Mouse (Mus musculus) limb, embryonic 12.5 days (tissue): Measurements from ENCODE around the gene Cldn34a. TPM values are rescaled to one million over a fixed set of nuclear protein-coding genes. Genes with fewer than 3 reads are reported as not detected.
"Not testable (repeated sequence)": the region's sequence is repeated elsewhere in the genome, so short reads cannot be mapped to it uniquely, and the experiment has no call there.

Source experiments
- ATAC-seq: fragments of 200-750 bp; cut with Nextera tagmentation; 2 replicates; pipeline ENCODE4 v1.8.0; 2017; ENCODE audit warnings: low read depth, moderate TSS enrichment; ENCODE audit not compliant: insufficient number of reproducible peaks, insufficient read depth, low FRiP score, low TSS enrichment
- H3K27ac ChIP-seq: fragments of 300-500 bp; sonication (generic); 2 replicates; pipeline ENCODE4 v1.5.1; 2016; ENCODE audit warnings: mild to moderate bottlenecking, moderate library complexity
- H3K27me3 ChIP-seq: fragments of 300-500 bp; sonication (generic); 2 replicates; pipeline ENCODE4 v1.6.1; 2016; ENCODE audit warnings: mild to moderate bottlenecking, moderate library complexity
- H3K36me3 ChIP-seq: fragments of 300-500 bp; sonication (generic); 2 replicates; pipeline ENCODE4 v1.6.1; 2016; ENCODE audit warnings: mild to moderate bottlenecking, moderate library complexity
- H3K4me1 ChIP-seq: fragments of 300-500 bp; sonication (generic); replicated peaks from 2 replicates; pipeline ENCODE4 v1.6.1; 2016
- H3K4me2 ChIP-seq: fragments of 300-500 bp; sonication (generic); 2 replicates; pipeline ENCODE4 v1.6.1; 2016; ENCODE audit warnings: mild to moderate bottlenecking, moderate library complexity
- H3K4me3 ChIP-seq: fragments of 300-500 bp; sonication (generic); replicated peaks from 2 replicates; pipeline ENCODE4 v1.5.1; 2016; ENCODE audit warnings: mild to moderate bottlenecking
- H3K9ac ChIP-seq: fragments of 300-500 bp; sonication (generic); replicated peaks from 2 replicates; pipeline ENCODE4 v1.6.1; 2016; ENCODE audit warnings: mild to moderate bottlenecking, moderate library complexity
- H3K9me3 ChIP-seq: fragments of 300-500 bp; sonication (generic); 2 replicates; pipeline ENCODE4 v1.6.1; 2016; ENCODE audit warnings: mild to moderate bottlenecking, moderate library complexity
- WGBS: fragments of 180-500 bp; shearing (Covaris S2); methylation state at CpG from one replicate; pipeline ENCODE4 v1.1.7; 2016; 5-methylcytosine and 5-hydroxymethylcytosine counted together
- polyA plus RNA-seq: library from polyadenylated mRNA; unstranded; fragments of >200 nt; fragmentation: Nextera tagmentation; extraction: Ambion mirVana; gene quantifications from 2 replicates; pipeline ENCODE4 v1.2.1, GENCODE M21; 2016

Cldn34a gene
- not detected in 2 replicates for polyA plus RNA-seq

GRCm38 (mm10) chrX:152563034-152563433 lies at the start of gene Cldn34a:
Gene Cldn34a (plus strand): TSS chrX:152563334.
- H3K27me3 ChIP-seq = peaks cover 22% of the 10 kb centered on the region

GRCm38 (mm10) chrX:152518611-152519010 lies 44.5 kb upstream of the Cldn34a start:
- ATAC-seq, H3K27ac ChIP-seq, H3K9me3 ChIP-seq, H3K4me1 ChIP-seq, H3K9ac ChIP-seq, H3K4me3 ChIP-seq, H3K4me2 ChIP-seq, H3K36me3 ChIP-seq, H3K27me3 ChIP-seq: not testable (repeated sequence)
- 80% methylated on average over 2 of the region's 2 CpGs for WGBS

More at GRCm38 (mm10) chrX:152563034-152563433, at the start of gene Cldn34a:
- H3K36me3 ChIP-seq = no peaks in the 10 kb centered on the region
- no peak within 1 kb of the TSS for H3K9ac ChIP-seq
- no peaks in the 10 kb centered on the region for H3K4me1 ChIP-seq
- H3K4me3 ChIP-seq = no peak within 1 kb of the TSS
- H3K9me3 ChIP-seq = no peaks in the 10 kb centered on the region
- no peak for ATAC-seq
- H3K27ac ChIP-seq = no peak within 1 kb of the TSS
- 63% methylated on average over 2 of the region's 2 CpGs for WGBS
- no peak within 1 kb of the TSS for H3K4me2 ChIP-seq

GRCm38 (mm10) chrX:152545736-152546135 lies 17.4 kb upstream of the Cldn34a start:
- no peak overlapping the region for H3K4me3 ChIP-seq
- 82% methylated on average over 1 of the region's 1 CpGs for WGBS
- H3K36me3 ChIP-seq = no peaks in the 10 kb centered on the region
- peaks cover 39% of the 10 kb centered on the region for H3K27me3 ChIP-seq
- no peaks in the 10 kb centered on the region for H3K4me1 ChIP-seq
- no peak overlapping the region for H3K27ac ChIP-seq
- no peak for ATAC-seq
- H3K9ac ChIP-seq = no peak overlapping the region
- no peaks in the 10 kb centered on the region for H3K9me3 ChIP-seq
- no peak overlapping the region for H3K4me2 ChIP-seq

GRCm38 (mm10) chrX:152548180-152548579 lies 15.0 kb upstream of the Cldn34a start:
- Histone ChIP-seq H3K27ac (no peak overlapping the region), H3K27me3 (peaks cover 24% of the 10 kb centered on the region), H3K4me2 (no peak overlapping the region), H3K9me3 (no peaks in the 10 kb centered on the region), H3K9ac (no peak overlapping the region), H3K36me3 (no peaks in the 10 kb centered on the region), H3K4me1 (no peaks in the 10 kb centered on the region), H3K4me3 (no peak overlapping the region)
- WGBS = 57% methylated on average over 1 of the region's 1 CpGs
- no peak for ATAC-seq

- no peak overlapping the region for H3K27ac ChIP-seq
- no peak overlapping the region for H3K4me2 ChIP-seq
- no peak overlapping the region for H3K4me3 ChIP-seq
- H3K9ac ChIP-seq = no peak overlapping the region
- 70% methylated on average over 6 of the region's 6 CpGs for WGBS
- no peaks in the 10 kb centered on the region for H3K4me1 ChIP-seq
- peaks cover 13% of the 10 kb centered on the region for H3K27me3 ChIP-seq
- no peaks in the 10 kb centered on the region for H3K9me3 ChIP-seq
- H3K36me3 ChIP-seq = no peaks in the 10 kb centered on the region
- ATAC-seq = no peak
Observed at GRCm38 (mm10) chrX:152557446-152557845, 5.7 kb upstream of the Cldn34a start.

Other genes with a start within 250 kb of the Cldn34a start
- gene Kantr, start 235.8 kb upstream of the Cldn34a start, polyA plus RNA-seq = 24.8 and 27.0 TPM in 2 replicates
- 41.3 and 41.9 TPM in 2 replicates for gene Tspyl2, start 220.9 kb upstream of the Cldn34a start, polyA plus RNA-seq
- gene Gpr173, start 194.6 kb upstream of the Cldn34a start, polyA plus RNA-seq = 4.1 and 5.8 TPM in 2 replicates
- gene Shroom2, start 206.1 kb downstream of the Cldn34a start, polyA plus RNA-seq = 6.6 and 7.3 TPM in 2 replicates
- gene Gpr143, start 218.6 kb downstream of the Cldn34a start, polyA plus RNA-seq = 0.13 TPM in 1 of 2 replicates, not detected in the other